Mouse (Mus musculus) spleen, adult 18-20 months (tissue): ENCODE measurements around the gene Ggps1.
"Not testable (repeated sequence)": the region's sequence is repeated elsewhere in the genome, so short reads cannot be mapped to it uniquely, and the experiment has no call there.

ENCODE experiments used
- DNase-seq, 2 experiments: peaks; one replicate each; pipeline ENCODE4 v3.0.0; 2022; ENCODE audit warnings: mixed read lengths in 2 of 2

Ggps1 gene

GRCm38 (mm10) chr13:14035875-14036630 lies 27.2 kb downstream of the Ggps1 start:
- no peak for DNase-seq

DNA sequence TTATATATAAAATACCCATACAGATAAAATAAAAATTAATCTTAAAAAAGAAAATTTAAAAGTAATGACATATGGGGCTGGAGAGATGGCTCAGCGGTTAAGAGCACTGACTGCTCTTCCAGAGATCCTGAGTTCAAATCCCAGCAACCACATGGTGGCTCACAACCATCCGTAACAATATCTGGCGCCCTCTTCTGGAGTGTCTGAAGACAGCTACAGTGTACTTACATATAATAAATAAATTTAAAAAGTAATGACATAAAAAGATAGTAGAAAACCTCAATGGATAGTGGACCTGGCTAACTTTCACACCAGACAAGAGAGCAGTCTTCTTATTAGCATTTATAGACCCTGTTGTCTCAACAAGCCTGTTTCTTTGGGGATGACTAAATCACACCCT lies 27.9 kb downstream of the Ggps1 start:
- not testable (repeated sequence) for DNase-seq

- no peak for DNase-seq
Measured at GRCm38 (mm10) chr13:14034073-14034348, 29.3 kb downstream of the Ggps1 start.

DNA sequence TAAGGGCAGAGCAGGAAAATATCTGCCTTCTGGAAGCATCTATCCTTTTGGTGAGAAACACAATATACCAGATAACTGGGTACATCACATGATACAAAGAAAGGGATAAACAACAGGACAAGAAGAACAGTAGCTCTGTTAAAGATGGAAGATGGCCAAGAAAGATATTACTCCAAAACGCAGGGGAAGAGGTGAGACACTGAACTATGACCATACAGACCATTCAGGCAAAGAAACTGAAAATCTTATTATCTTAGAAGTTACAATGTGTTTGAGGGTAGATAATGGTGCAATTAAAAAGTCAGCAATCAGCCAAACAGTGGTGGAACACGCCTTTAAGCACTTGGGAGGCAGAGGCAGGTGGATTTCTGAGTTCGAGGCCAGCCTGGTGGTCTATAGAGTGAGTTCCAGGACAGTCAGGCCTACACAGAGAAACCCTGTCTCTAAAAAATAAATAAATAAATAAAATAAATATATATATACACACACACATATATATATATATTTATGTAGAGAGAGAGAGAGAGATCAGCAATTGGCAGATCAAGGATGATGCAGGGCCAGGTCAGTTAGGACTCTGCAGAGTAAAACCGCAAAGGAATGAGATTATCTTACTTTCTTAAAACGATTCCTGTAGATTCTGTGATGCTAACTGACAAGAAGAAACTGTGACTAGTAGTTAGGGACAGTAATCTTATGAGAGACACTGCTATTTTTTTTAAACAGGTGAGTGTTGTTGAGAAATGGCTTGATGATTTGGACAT lies 29.8 kb downstream of the Ggps1 start:
- DNase-seq: no peak

- no peak for DNase-seq
Measured at GRCm38 (mm10) chr13:14026154-14026820, 37.0 kb downstream of the Ggps1 start.

- no peak for DNase-seq
Measured at GRCm38 (mm10) chr13:14025554-14025953, 37.7 kb downstream of the Ggps1 start.

- not testable (repeated sequence) for DNase-seq
Measured at GRCm38 (mm10) chr13:14021417-14021816, 41.9 kb downstream of the Ggps1 start.

- DNase-seq: no peak
Measured at GRCm38 (mm10) chr13:14018852-14019251, 44.4 kb downstream of the Ggps1 start.

DNA sequence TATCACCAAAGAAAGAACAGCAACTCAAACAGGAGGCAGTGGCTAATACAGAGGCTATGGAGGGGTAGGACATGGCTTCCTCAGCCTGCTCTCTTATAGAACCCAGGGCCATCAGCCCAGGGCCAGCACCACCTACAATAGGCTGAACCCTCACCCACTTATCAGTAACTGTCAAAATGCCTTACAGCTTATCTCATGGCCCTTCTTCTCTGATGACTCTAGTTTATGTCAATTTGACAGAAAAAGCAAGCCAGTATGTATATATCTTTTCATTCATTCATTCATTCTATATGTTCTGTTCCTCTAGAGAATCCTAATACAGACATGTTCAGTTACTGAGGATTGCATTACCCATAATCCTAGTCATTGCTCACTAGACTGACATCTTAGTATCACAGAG lies 45.0 kb downstream of the Ggps1 start:
- no peak for DNase-seq

DNA sequence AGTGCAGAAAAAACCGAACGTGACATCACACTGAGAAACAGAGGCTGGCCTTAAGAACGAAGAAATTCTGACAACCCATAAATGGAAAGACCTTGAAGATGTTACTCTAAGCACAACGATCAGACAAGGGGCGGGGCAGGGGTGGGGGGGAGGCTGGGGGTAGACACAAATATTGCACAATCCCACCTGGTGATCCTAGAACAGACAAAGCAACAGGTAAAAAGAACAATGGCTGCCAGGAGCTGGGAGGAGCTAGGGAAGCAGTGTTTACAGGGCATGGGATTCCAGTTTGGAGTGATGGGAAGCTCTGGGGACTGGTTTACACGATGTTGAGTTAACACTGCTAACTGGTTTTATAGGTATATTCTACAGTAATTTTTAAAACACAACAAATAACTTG lies 47.7 kb downstream of the Ggps1 start:
- DNase-seq: no peak

- DNase-seq: no peak
Measured at GRCm38 (mm10) chr13:14014540-14014939, 48.7 kb downstream of the Ggps1 start.

GRCm38 (mm10) chr13:14014001-14014400 lies 49.3 kb downstream of the Ggps1 start:
- DNase-seq: no peak

DNA sequence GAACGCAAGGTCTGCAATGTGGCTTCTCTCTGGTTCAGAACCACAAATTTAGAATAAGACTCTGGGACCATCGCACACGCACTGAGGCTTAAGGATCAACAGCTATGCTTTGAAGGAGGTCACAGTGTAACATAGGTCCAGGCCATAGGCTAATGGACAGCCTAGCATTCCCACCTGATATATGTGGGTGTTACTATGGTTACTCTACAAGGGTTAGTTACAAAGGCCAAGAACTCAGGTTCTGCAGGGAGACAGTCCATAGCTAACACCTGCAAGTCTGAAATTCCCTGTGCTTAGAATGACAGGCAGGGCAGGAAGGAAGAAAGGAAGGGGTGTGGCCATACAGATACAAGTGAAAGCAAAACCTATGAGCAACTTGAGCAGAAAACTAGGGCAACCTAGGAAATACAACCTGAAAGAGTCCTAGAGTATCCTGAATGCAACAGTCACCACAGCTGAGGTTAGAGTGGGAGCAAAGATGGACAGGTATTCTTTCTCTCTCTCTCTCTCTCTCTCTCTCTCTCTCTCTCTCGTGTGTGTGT lies 51.8 kb downstream of the Ggps1 start:
- no peak for DNase-seq

GRCm38 (mm10) chr13:14006056-14006455 lies 57.2 kb downstream of the Ggps1 start:
- DNase-seq: no peak

DNA sequence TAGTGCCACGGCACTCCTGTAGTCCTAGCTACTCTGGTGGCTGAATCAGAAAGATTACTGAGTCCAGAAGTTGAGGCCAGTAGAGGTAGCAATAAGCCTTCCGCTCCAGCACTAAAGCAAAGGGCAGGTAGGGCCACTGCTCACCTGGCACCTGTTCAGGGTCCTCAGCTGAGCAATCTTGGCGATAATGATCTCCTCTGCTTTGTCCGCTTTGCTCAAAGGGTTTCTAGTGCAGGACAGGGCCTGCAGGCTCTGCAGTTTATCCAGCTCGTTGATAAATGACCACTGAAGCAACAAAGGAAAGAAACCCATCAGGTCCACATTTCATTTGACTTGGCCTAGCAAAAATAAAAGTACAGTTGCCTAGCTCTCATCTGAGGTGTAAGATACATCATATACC lies 58.3 kb downstream of the Ggps1 start:
- DNase-seq: no peak

GRCm38 (mm10) chr13:14004086-14004485 lies 59.2 kb downstream of the Ggps1 start:
- DNase-seq: no peak

DNA sequence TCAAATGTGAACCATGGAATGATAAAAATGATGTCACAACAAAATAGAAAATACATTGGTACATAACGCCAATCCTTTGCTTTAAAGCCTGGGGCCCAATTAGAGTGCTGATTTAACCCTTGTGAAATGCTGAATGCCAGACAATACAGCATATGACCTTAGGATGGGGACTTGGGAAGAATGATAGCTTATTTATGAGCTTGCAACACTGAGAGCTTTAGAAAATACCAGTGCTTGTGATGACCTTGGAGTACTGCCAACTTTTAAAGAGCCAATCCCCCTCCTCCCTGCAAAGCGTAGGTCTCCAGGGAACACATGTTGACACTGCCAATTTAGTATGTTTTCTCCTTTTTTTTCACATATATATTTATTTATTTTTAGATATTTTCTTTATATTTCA lies 60.6 kb downstream of the Ggps1 start:
- DNase-seq: no peak
